Mouse (Mus musculus) heart, adult 2 months (tissue): ENCODE measurements at regions not wholly inside any gene's neighbourhood (a gene's known extent, or its start where the extent isn't known, plus 50 kb on each side); places are given as distances from the start of the nearest gene placed in this dataset.

Experiments used
- CTCF ChIP-seq: fragments of 200-600 bp; IDR thresholded peaks from 2 replicates; pipeline ENCODE4 v1.8.1; 2022; ENCODE audit warnings: antibody characterized with exemption, mild to moderate bottlenecking, moderate library complexity
- POLR2A ChIP-seq: fragments of 200-500 bp; IDR thresholded peaks from 2 replicates; pipeline ENCODE4 v1.6.1; 2011; ENCODE audit warnings: mild to moderate bottlenecking, low read depth, low read length, control low read depth; ENCODE audit not compliant: insufficient read depth

- TF ChIP-seq CTCF (no peak), POLR2A (no peak)
Observed at GRCm38 (mm10) chr12:92187133-92187482, 338.2 kb upstream of the Sel1l start.
